Mouse (Mus musculus) forebrain, postnatal 0 days (tissue): ENCODE measurements around the gene Plcb4. TPM values are rescaled to one million over a fixed set of nuclear protein-coding genes. Genes with fewer than 3 reads are reported as not detected.

Experiments used
- ATAC-seq: fragments of 200-750 bp; cut with Nextera tagmentation; 2 replicates; pipeline ENCODE4 v1.8.0; 2017; ENCODE audit warnings: mild to moderate bottlenecking, moderate library complexity
- DNase-seq: peaks from one replicate; pipeline ENCODE4 v3.0.0-alpha.2; 2015
- H3K27ac ChIP-seq: fragments of 300-500 bp; sonication (generic); 2 replicates; pipeline ENCODE4 v1.5.1; 2014; ENCODE audit warnings: low read depth, mild to moderate bottlenecking, antibody characterized with exemption, low read length, moderate library complexity, mixed read lengths
- H3K27me3 ChIP-seq: fragments of 300-500 bp; sonication (generic); 2 replicates; pipeline ENCODE4 v1.6.1; 2014; ENCODE audit warnings: mild to moderate bottlenecking, low read length, mixed read lengths; ENCODE audit not compliant: insufficient read depth
- H3K36me3 ChIP-seq: fragments of 300-500 bp; sonication (generic); 2 replicates; pipeline ENCODE4 v1.6.1; 2014; ENCODE audit warnings: mild to moderate bottlenecking, moderate library complexity; ENCODE audit not compliant: insufficient read depth
- H3K4me1 ChIP-seq: fragments of 300-500 bp; sonication (generic); 2 replicates; pipeline ENCODE4 v1.6.1; 2014; ENCODE audit warnings: antibody characterized with exemption; ENCODE audit not compliant: insufficient read depth
- H3K4me2 ChIP-seq: fragments of 300-500 bp; sonication (generic); 2 replicates; pipeline ENCODE4 v1.6.1; 2014; ENCODE audit warnings: low read depth, mild to moderate bottlenecking, moderate library complexity
- H3K4me3 ChIP-seq: fragments of 300-500 bp; sonication (generic); 2 replicates; pipeline ENCODE4 v1.5.1; 2014; ENCODE audit warnings: low read depth, low read length, mixed read lengths
- H3K9ac ChIP-seq: fragments of 300-500 bp; sonication (generic); 2 replicates; pipeline ENCODE4 v1.6.1; 2014; ENCODE audit warnings: mild to moderate bottlenecking
- H3K9me3 ChIP-seq: fragments of 300-500 bp; sonication (generic); 2 replicates; pipeline ENCODE4 v1.6.1; 2016; ENCODE audit warnings: low read length
- CTCF ChIP-seq: sonication (generic); IDR thresholded peaks from 2 replicates; pipeline ENCODE4 v1.5.1; 2016; ENCODE audit warnings: antibody characterized with exemption, control low read depth, low read depth
- WGBS: fragments of 180-500 bp; shearing (Covaris S2); extraction: QIAGEN DNeasy Blood & Tissue Kit; methylation state at CpG from one replicate; pipeline ENCODE4 v1.1.7; 2014; 5-methylcytosine and 5-hydroxymethylcytosine counted together
- polyA plus RNA-seq: library from polyadenylated mRNA; unstranded; fragments of >200 nt; fragmentation: Nextera tagmentation; extraction: Ambion mirVana; gene quantifications from 2 replicates; pipeline ENCODE4 v1.2.1, GENCODE M21; 2015
- total RNA-seq: library from RNA; depleted of rRNA; stranded (reverse); fragments of >200 nt; gene quantifications from 2 replicates; pipeline ENCODE4 v1.2.3, GENCODE M21; 2014

Gene Plcb4
- total and polyA plus RNA-seq, 2 experiments from 2014 or later, result 15.5 to 39.7 TPM

GRCm38 (mm10) chr2:135641002-135641401 lies 17.8 kb upstream of the Plcb4 start:
- H3K27me3 ChIP-seq, result no peaks in the 10 kb centered on the region
- H3K4me2 ChIP-seq, result no peak overlapping the region
- DNase-seq (no peak), ATAC-seq (no peak)
- TF ChIP-seq CTCF, result no peak
- no peak overlapping the region for H3K9ac ChIP-seq
- no peaks in the 10 kb centered on the region for H3K4me1 ChIP-seq
- H3K36me3 ChIP-seq, result no peaks in the 10 kb centered on the region
- H3K27ac ChIP-seq, result no peak overlapping the region
- WGBS, result 91% methylated on average over 1 of the region's 1 CpGs
- H3K9me3 ChIP-seq, result 0 out of 2 replicates have a peak, but pooled peaks cover 8% of the 10 kb centered on the region
- H3K4me3 ChIP-seq, result no peak overlapping the region

GRCm38 (mm10) chr2:135641636-135642035 lies 17.2 kb upstream of the Plcb4 start:
- Histone ChIP-seq H3K27me3 (no peaks in the 10 kb centered on the region), H3K27ac (no peak overlapping the region), H3K4me3 (no peak overlapping the region), H3K36me3 (no peaks in the 10 kb centered on the region), H3K4me1 (no peaks in the 10 kb centered on the region), H3K9ac (no peak overlapping the region), H3K9me3 (0 out of 2 replicates have a peak, but pooled peaks cover 8% of the 10 kb centered on the region), H3K4me2 (no peak overlapping the region)
- ATAC-seq (no peak), DNase-seq (no peak)
- TF ChIP-seq CTCF, result no peak
- WGBS, result 82% methylated on average over 2 of the region's 2 CpGs

- DNase-seq, result no peak
- TF ChIP-seq CTCF, result no peak
- Histone ChIP-seq H3K36me3 (no peaks in the 10 kb centered on the region), H3K9me3 (0 out of 2 replicates have a peak, but pooled peaks cover 8% of the 10 kb centered on the region), H3K4me3 (no peak overlapping the region), H3K27ac (no peak overlapping the region), H3K4me1 (no peaks in the 10 kb centered on the region), H3K9ac (no peak overlapping the region), H3K4me2 (no peak overlapping the region), H3K27me3 (no peaks in the 10 kb centered on the region)
- 79% methylated on average over 3 of the region's 3 CpGs for WGBS
- no peak for ATAC-seq
Measured at GRCm38 (mm10) chr2:135646226-135646625, 12.6 kb upstream of the Plcb4 start.

DNA sequence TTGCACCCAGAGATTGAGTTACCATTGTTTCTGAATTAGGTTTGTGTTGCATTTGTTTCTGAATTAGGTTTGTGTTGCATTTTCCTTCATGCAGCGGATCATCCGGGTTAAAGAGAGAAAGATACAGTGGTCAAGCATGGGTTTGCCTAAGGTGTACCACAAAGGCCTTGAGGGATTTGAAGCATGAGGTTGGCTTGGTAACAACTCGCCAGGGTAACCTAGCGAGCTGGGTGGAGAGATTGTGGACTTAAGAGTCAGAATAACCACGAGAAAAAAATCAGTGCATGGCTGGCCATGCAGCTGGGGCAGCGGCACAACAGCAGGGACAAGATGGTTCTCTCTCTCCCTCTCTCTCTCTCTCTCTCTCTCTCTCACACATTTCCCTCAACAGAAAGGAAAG lies 12.2 kb upstream of the Plcb4 start:
- Histone ChIP-seq H3K9ac (no peak overlapping the region), H3K27me3 (no peaks in the 10 kb centered on the region), H3K4me1 (no peaks in the 10 kb centered on the region), H3K4me2 (no peak overlapping the region), H3K9me3 (0 out of 2 replicates have a peak, but pooled peaks cover 8% of the 10 kb centered on the region), H3K27ac (no peak overlapping the region), H3K4me3 (no peak overlapping the region), H3K36me3 (no peaks in the 10 kb centered on the region)
- DNase-seq (no peak), ATAC-seq (no peak)
- 84% methylated on average over 6 of the region's 6 CpGs for whole genome bisulfite sequencing
- TF ChIP-seq CTCF, result no peak

DNA sequence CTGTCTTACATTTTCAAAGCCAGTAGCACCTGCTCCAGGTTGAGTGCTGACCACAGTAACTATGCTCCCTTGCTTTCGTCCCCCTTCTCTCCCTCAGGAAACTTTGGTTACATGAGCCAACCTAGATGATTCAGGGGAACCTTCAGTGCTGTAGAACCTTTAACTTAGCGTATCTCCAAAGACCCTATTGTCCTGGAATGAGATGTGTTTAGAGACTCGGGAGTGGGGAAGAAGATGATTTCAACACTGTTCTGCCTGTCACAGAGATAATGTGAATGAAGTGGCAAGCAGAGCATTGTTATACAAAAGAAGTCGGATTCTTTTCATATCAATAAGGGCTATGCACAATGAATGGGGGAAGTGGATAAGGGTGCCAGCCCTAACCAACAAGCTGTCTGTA lies 10.8 kb upstream of the Plcb4 start:
- no peak overlapping the region for H3K4me3 ChIP-seq

GRCm38 (mm10) chr2:135650885-135651284 lies 7.9 kb upstream of the Plcb4 start:
- Histone ChIP-seq H3K27me3 (no peaks in the 10 kb centered on the region), H3K9ac (no peak overlapping the region), H3K9me3 (no peaks in the 10 kb centered on the region), H3K4me2 (no peak overlapping the region), H3K4me3 (no peak overlapping the region), H3K4me1 (no peaks in the 10 kb centered on the region), H3K36me3 (no peaks in the 10 kb centered on the region), H3K27ac (no peak overlapping the region)
- no peak for TF ChIP-seq CTCF
- DNase-seq (no peak), ATAC-seq (no peak)
- 87% methylated on average over 3 of the region's 3 CpGs for WGBS

More for the DNA sequence above, 10.8 kb upstream of the Plcb4 start:
- H3K27ac ChIP-seq, result no peak overlapping the region
- no peaks in the 10 kb centered on the region for H3K27me3 ChIP-seq
- H3K4me2 ChIP-seq, result no peak overlapping the region
- no peak overlapping the region for H3K9ac ChIP-seq
- DNase-seq (no peak), ATAC-seq (no peak)
- no peaks in the 10 kb centered on the region for H3K4me1 ChIP-seq
- H3K9me3 ChIP-seq, result 0 out of 2 replicates have a peak, but pooled peaks cover under 1% of the 10 kb centered on the region
- no peaks in the 10 kb centered on the region for H3K36me3 ChIP-seq
- no peak for TF ChIP-seq CTCF
- WGBS, result 74% methylated on average over 4 of the region's 4 CpGs

GRCm38 (mm10) chr2:135652040-135652439 lies 6.8 kb upstream of the Plcb4 start:
- Histone ChIP-seq H3K27me3 (no peaks in the 10 kb centered on the region), H3K9ac (no peak overlapping the region), H3K4me3 (no peak overlapping the region), H3K27ac (no peak overlapping the region), H3K4me1 (no peaks in the 10 kb centered on the region), H3K4me2 (no peak overlapping the region), H3K9me3 (no peaks in the 10 kb centered on the region), H3K36me3 (no peaks in the 10 kb centered on the region)
- no peak for TF ChIP-seq CTCF
- DNase-seq (no peak), ATAC-seq (no peak)
- 97% methylated on average over 6 of the region's 6 CpGs for WGBS
